Mouse (Mus musculus) CD4-positive helper T cell, adult 2 months (primary cell): ENCODE results near the gene Mecom.

Experiments used
- DNase-seq: peaks from one replicate; pipeline ENCODE4 v3.0.0-alpha.2; 2012; ENCODE audit warnings: low read depth, missing footprints, low spot score

Mecom gene

GRCm38 (mm10) chr3:30154390-30154789 lies 393.4 kb downstream of the Mecom start:
- no peak for DNase-seq

- DNase-seq, result no peak
Observed at GRCm38 (mm10) chr3:30153923-30154331, 393.9 kb downstream of the Mecom start.

GRCm38 (mm10) chr3:30150071-30150470 lies 397.7 kb downstream of the Mecom start:
- DNase-seq, result no peak

GRCm38 (mm10) chr3:30148378-30149079 lies 399.3 kb downstream of the Mecom start:
- DNase-seq, result no peak

- no peak for DNase-seq
Observed at GRCm38 (mm10) chr3:30145051-30145450, 402.8 kb downstream of the Mecom start.

GRCm38 (mm10) chr3:30143961-30144411 lies 403.8 kb downstream of the Mecom start:
- DNase-seq, result no peak

GRCm38 (mm10) chr3:30143440-30143839 lies 404.4 kb downstream of the Mecom start:
- no peak for DNase-seq

- no peak for DNase-seq
Observed at GRCm38 (mm10) chr3:30140349-30140748, 407.5 kb downstream of the Mecom start.

- DNase-seq, result no peak
Observed at GRCm38 (mm10) chr3:30139678-30140077, 408.1 kb downstream of the Mecom start.

GRCm38 (mm10) chr3:30138588-30138987 lies 409.2 kb downstream of the Mecom start:
- DNase-seq, result no peak

- no peak for DNase-seq
Observed at GRCm38 (mm10) chr3:30135857-30136256, 412.0 kb downstream of the Mecom start.

- no peak for DNase-seq
Observed at GRCm38 (mm10) chr3:30135119-30135518, 412.7 kb downstream of the Mecom start.

- DNase-seq, result no peak
Observed at GRCm38 (mm10) chr3:30132981-30133380, 414.8 kb downstream of the Mecom start.

GRCm38 (mm10) chr3:30132370-30132769 lies 415.4 kb downstream of the Mecom start:
- DNase-seq, result no peak

GRCm38 (mm10) chr3:30130495-30130894 lies 417.3 kb downstream of the Mecom start:
- no peak for DNase-seq

- DNase-seq, result no peak
Observed at GRCm38 (mm10) chr3:30122618-30123017, 425.2 kb downstream of the Mecom start.

- DNase-seq, result no peak
Observed at GRCm38 (mm10) chr3:30120790-30121512, 426.9 kb downstream of the Mecom start.

GRCm38 (mm10) chr3:30118594-30119297 lies 429.1 kb downstream of the Mecom start:
- DNase-seq, result no peak

GRCm38 (mm10) chr3:30113249-30113770 lies 434.5 kb downstream of the Mecom start:
- no peak for DNase-seq

- DNase-seq, result no peak
Observed at GRCm38 (mm10) chr3:30107945-30108670, 439.7 kb downstream of the Mecom start.

- DNase-seq, result no peak
Observed at GRCm38 (mm10) chr3:30106481-30106880, 441.3 kb downstream of the Mecom start.
